Mouse (Mus musculus) E14TG2a.4 (cell line): ENCODE results near the gene Rapgef3.

Experiments
- CTCF ChIP-seq: conservative IDR thresholded peaks from 2 replicates; pipeline ENCODE4 v1.5.1; 2014; ENCODE audit warnings: low read length
- NANOG ChIP-seq: IDR thresholded peaks from 2 replicates; pipeline ENCODE4 v1.6.1; 2014; ENCODE audit warnings: borderline replicate concordance, low read length, mixed read lengths
- POU5F1 ChIP-seq: IDR thresholded peaks from 2 replicates; pipeline ENCODE4 v1.6.1; 2014; ENCODE audit warnings: low read length, borderline replicate concordance

- no peak for TF ChIP-seq CTCF
- TF ChIP-seq POU5F1, result no peak
- TF ChIP-seq NANOG, result no peak
Measured at GRCm38 (mm10) chr15:97726310-97726709, 41.5 kb downstream of the Rapgef3 start.
